Mouse (Mus musculus): ENCODE results near the gene Pbp2. TPM values are rescaled to one million over a fixed set of nuclear protein-coding genes. Genes with fewer than 3 reads are reported as not detected.

Gene Pbp2
- polyA plus RNA-seq, 1 experiment from 2014 or later, result not detected

DNA sequence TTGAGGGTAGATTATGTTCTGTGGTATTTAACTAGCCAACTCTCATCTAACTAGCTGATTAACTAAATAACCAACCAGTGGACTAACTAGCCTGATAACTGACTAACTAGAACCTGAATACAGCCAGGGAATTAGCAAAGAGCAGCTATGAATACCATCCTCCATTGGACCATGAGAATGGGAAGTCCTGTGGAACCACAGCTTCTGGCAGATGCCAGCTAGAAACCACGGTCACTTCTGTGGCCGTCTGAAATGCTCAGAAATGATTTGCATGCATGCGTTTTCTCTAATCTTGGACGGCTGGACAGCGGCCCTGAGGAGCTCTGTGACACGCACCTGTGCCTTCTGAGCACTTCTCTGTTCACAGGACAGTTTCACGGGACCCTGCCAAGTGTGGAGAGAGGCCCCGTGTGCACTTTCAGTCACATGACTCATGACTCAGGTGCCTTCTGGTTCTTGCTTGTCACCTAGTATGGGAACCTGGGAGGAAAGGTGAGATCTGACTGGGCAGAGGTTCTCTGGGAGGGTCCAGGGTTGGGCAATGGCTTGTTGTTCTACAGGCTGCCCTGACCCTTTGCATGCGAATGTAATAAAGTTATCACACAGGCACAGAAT, 14.6 kb upstream of the Pbp2 start:
- H3K4me3 ChIP-seq, result no peak overlapping the region
- WGBS, result 69% methylated on average over 9 of the region's 9 CpGs
- no peaks in the 10 kb centered on the region for H3K9me3 ChIP-seq
- H3K4me2 ChIP-seq, result no peak overlapping the region
- ATAC-seq (ENCODE audit: extremely low read depth, insufficient number of reproducible peaks, low FRiP score, low TSS enrichment), result no peak
- peaks cover 23% of the 10 kb centered on the region for H3K4me1 ChIP-seq
- no peak overlapping the region for H3K27ac ChIP-seq (replicated peaks)
- H3K9ac ChIP-seq, result no peak overlapping the region
- no peaks in the 10 kb centered on the region for H3K36me3 ChIP-seq
- H3K27me3 ChIP-seq (replicated peaks), result no peaks in the 10 kb centered on the region

DNA sequence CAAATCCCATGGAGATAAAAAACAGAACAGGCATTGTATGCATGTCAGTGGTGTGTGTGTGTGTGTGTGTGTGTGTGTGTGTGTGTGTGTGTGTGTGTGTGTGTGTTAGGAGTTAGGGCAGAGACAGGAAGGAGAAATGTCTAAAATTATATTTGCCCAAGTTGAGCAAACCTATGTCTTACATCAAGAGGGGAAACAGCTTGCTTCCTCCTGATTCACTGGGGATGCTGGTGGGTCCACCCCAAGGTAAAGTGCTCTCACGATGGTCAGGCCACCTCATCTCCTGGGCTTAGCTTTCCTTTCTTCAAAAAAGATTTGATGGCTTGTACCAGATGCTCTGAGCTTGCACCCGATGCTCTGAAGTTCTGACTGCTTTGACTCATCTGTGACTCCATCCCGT, 13.9 kb upstream of the Pbp2 start:
- ATAC-seq (ENCODE audit: extremely low read depth, insufficient number of reproducible peaks, low FRiP score, low TSS enrichment), result no peak
- no peaks in the 10 kb centered on the region for H3K27me3 ChIP-seq (replicated peaks)
- no peak overlapping the region for H3K4me2 ChIP-seq
- H3K27ac ChIP-seq (replicated peaks), result no peak overlapping the region
- no peak overlapping the region for H3K9ac ChIP-seq
- no peaks in the 10 kb centered on the region for H3K36me3 ChIP-seq
- H3K4me3 ChIP-seq, result no peak overlapping the region
- WGBS, result 43% methylated on average over 3 of the region's 3 CpGs
- H3K9me3 ChIP-seq, result no peaks in the 10 kb centered on the region
- peaks cover 23% of the 10 kb centered on the region for H3K4me1 ChIP-seq

DNA sequence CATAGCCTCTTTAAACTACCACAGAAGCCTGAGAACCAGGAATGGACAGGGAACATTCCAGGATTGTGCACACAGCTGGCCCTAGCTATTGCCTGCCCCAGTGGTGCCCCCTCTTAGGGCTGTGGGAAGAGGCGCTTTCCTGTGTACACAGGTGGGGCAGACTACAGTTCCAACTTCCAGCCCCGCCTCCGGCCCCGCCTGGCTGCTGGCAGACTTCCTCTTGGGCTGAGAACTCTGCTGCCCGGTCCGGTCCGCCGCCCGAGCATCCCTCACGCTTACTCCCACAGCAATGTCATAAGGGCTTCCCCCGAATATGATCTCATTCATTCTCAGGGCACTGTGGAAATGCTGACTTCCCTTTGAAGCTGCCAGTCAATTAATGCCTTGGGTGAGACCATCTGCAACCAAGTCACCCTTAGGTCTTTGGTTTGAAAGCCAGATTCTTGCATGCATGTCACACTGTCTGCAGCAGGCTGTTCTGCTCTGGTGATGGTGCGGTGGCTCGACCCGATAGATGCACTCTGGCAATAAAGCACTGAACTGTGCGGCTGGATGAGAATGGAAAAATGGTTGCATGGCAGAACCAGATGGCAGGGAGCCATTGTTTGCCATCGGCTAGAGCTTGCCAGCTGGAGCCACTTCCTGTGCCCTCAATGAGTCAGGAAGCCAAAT, 13.2 kb upstream of the Pbp2 start:
- ATAC-seq (ENCODE audit: extremely low read depth, insufficient number of reproducible peaks, low FRiP score, low TSS enrichment), result no peak
- no peaks in the 10 kb centered on the region for H3K9me3 ChIP-seq
- H3K4me3 ChIP-seq, result no peak overlapping the region
- H3K36me3 ChIP-seq, result no peaks in the 10 kb centered on the region
- peak overlapping the region; percentile 30; the same call in 1 of the 2 replicates for H3K4me2 ChIP-seq
- H3K27me3 ChIP-seq (replicated peaks), result no peaks in the 10 kb centered on the region
- peak overlapping the region; percentile 45; the same call in 1 of the 2 replicates for H3K27ac ChIP-seq (replicated peaks)
- 49% methylated on average over 16 of the region's 16 CpGs for WGBS
- H3K4me1 ChIP-seq, result peaks cover 23% of the 10 kb centered on the region
- H3K9ac ChIP-seq, result no peak overlapping the region

DNA sequence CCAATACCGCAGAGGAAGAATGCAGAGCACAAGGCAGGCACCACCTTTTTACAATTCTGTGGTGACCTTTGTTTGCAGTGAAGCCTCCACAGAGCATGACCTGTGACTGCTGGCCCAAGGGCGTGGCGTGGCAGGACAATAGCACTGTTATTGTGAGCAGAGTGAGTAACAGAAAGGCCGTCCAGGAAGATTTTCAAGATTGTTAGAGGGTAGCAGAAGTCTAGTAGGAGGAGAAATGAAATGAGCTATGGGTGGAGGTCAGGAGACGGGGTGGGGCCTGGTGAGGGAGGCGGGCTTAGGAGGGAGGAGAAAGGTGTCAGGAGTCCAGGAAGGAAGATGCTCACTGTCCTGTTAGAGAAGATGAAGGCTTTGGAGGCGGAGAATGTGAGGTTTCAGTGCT, 12.5 kb upstream of the Pbp2 start:
- H3K4me1 ChIP-seq, result peaks cover 23% of the 10 kb centered on the region
- no peak overlapping the region for H3K4me2 ChIP-seq
- no peak overlapping the region for H3K4me3 ChIP-seq
- H3K36me3 ChIP-seq, result no peaks in the 10 kb centered on the region
- WGBS, result 68% methylated on average over 7 of the region's 7 CpGs
- H3K27me3 ChIP-seq (replicated peaks), result no peaks in the 10 kb centered on the region
- no peak overlapping the region for H3K9ac ChIP-seq
- H3K9me3 ChIP-seq, result no peaks in the 10 kb centered on the region
- ATAC-seq (ENCODE audit: extremely low read depth, insufficient number of reproducible peaks, low FRiP score, low TSS enrichment), result no peak
- H3K27ac ChIP-seq (replicated peaks), result peak overlapping the region; percentile 45; the same call in 1 of the 2 replicates

DNA sequence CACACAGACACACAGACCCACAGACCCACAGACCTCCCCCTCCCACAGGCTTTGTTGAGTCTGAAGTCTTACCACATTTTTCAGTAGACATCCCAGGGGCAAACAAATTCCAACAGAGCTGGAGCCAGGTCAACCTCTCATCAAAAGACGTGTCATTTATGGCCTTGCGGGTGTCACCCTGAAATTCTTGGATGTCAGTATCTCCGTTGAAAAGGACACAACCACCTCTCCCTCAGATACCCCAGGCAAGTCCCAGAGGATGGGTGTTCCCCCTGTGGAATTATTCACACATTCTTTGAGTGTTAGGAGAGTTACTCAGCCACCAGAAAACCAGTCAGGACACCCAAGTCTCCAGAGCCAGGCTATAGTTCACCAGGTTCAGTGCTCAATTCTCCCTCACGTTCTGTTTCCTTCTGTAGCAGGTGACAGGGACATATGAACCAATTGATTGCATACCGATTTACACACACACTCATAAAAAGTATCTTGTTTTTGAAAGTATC, 9.3 kb upstream of the Pbp2 start:
- H3K9ac ChIP-seq, result no peak overlapping the region
- no peak overlapping the region for H3K4me2 ChIP-seq
- no peak overlapping the region for H3K27ac ChIP-seq (replicated peaks)
- H3K36me3 ChIP-seq, result no peaks in the 10 kb centered on the region
- H3K4me1 ChIP-seq, result peaks cover 23% of the 10 kb centered on the region
- H3K9me3 ChIP-seq, result no peaks in the 10 kb centered on the region
- 49% methylated on average over 5 of the region's 5 CpGs for WGBS
- H3K27me3 ChIP-seq (replicated peaks), result no peaks in the 10 kb centered on the region
- no peak overlapping the region for H3K4me3 ChIP-seq
- no peak for ATAC-seq (ENCODE audit: extremely low read depth, insufficient number of reproducible peaks, low FRiP score, low TSS enrichment)

DNA sequence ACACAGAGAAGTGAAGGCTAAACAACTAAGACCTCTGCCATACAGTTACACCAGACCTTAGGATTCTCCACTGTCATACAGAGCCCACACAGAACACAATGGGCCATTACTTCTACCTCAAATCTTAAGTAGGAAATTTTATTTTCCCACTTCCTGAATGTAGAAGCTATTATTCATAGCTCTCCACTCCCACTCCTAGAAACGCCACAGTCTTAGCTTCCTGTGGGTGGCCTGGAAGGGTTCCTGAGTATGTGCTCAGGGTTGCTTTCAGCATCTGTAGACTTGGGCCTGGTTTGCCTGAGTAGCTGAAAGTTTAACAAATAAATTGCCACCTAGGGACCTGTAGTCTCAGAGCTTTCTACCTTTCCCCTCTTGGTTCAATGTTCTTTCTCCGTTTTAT, 5.9 kb upstream of the Pbp2 start:
- H3K27me3 ChIP-seq (replicated peaks), result no peaks in the 10 kb centered on the region
- H3K36me3 ChIP-seq, result no peaks in the 10 kb centered on the region
- no peak overlapping the region for H3K27ac ChIP-seq (replicated peaks)
- H3K9ac ChIP-seq, result no peak overlapping the region
- no peaks in the 10 kb centered on the region for H3K9me3 ChIP-seq
- WGBS, result 62% methylated on average over 2 of the region's 2 CpGs
- ATAC-seq (ENCODE audit: extremely low read depth, insufficient number of reproducible peaks, low FRiP score, low TSS enrichment), result no peak
- no peak overlapping the region for H3K4me3 ChIP-seq
- H3K4me1 ChIP-seq, result no peaks in the 10 kb centered on the region
- H3K4me2 ChIP-seq, result no peak overlapping the region

DNA sequence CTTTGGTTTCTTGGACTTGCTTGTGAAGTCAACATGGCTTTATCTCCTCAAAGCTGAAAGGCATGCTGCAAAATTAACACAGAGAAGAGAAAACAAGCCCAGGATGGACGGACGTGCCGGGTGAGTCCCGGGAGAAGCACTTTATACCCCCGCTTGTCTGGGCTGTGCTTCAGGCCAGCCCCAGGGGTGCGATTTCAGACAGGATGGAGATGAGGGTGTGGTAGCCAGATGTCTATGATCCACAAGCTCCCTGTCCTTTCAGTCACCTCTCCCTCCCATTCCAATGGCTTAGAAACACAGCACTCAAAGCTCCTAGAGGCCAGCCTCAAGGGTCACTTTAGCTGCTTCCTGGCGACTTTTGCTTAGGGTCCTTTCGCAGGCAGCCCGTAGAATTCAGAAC, 3.8 kb upstream of the Pbp2 start:
- no peak overlapping the region for H3K27ac ChIP-seq (replicated peaks)
- H3K27me3 ChIP-seq (replicated peaks), result no peaks in the 10 kb centered on the region
- 55% methylated on average over 9 of the region's 9 CpGs for WGBS

DNA sequence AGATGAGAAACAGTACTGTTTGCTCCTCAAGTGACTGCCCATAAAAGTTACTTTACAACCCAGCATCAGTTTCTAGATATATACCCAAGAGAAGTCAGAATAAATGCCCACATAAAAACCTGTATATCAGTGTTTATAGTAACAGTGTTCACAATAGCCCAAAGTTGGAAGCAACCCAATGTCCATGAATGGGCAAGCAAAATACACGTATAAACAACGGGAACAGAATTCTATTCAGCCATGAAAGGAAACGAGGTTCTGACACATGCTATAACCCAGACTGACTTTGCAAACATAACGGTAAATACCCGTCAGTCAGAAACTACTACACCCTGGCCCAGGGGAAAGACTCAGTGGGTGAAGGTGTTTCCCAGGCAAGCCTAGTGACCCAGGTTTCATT, 1.8 kb upstream of the Pbp2 start:
- Histone ChIP-seq H3K27me3 (replicated peaks) (no peaks in the 10 kb centered on the region), H3K4me2 (no peak overlapping the region), H3K9me3 (peaks cover 5% of the 10 kb centered on the region; the same call in 1 of the 2 replicates), H3K9ac (no peak overlapping the region), H3K36me3 (no peaks in the 10 kb centered on the region), H3K27ac (replicated peaks) (no peak overlapping the region), H3K4me1 (no peaks in the 10 kb centered on the region), H3K4me3 (no peak overlapping the region)
- WGBS, result 75% methylated on average over 5 of the region's 5 CpGs
- ATAC-seq (ENCODE audit: extremely low read depth, insufficient number of reproducible peaks, low FRiP score, low TSS enrichment), result no peak

More for the DNA sequence above, 3.8 kb upstream of the Pbp2 start:
- Histone ChIP-seq H3K9me3 (no peaks in the 10 kb centered on the region), H3K4me3 (no peak overlapping the region), H3K36me3 (no peaks in the 10 kb centered on the region), H3K9ac (no peak overlapping the region), H3K4me1 (no peaks in the 10 kb centered on the region), H3K4me2 (no peak overlapping the region)
- ATAC-seq (ENCODE audit: extremely low read depth, insufficient number of reproducible peaks, low FRiP score, low TSS enrichment), result no peak

DNA sequence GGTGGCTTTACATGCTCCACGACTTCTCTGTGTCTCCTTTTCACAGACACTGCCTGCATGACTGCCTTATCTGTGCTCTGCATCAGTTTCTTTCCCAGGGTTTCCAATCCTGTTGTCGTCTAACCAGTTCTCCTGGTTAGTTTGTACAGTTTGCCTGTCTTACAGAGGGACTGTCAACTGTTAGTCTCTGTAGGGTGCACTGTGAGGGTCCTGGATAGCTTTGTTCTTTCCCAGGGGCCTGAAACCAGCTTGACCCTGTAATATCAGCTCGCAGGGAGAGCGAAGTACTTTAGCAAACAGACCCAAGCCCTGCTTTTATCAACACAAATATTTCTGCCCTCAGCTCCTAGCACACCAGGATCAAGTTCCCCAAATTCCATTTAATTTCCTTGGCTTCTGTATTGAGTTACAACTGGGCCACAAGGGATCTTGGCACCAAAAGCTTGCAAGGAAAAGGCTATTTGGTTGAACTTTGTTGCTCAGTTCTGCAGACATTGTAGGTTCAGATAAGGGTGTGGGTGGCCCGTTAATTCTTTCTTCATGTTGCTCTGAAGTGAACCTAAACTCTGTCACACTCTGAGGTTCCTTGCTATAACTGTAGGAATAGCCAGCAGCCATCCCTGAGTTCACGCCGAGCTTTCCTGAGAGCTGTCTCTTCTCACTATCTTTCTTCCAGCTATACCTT, 5.5 kb downstream of the Pbp2 start:
- H3K27ac ChIP-seq (replicated peaks), result no peak overlapping the region
- no peaks in the 10 kb centered on the region for H3K27me3 ChIP-seq (replicated peaks)
- H3K36me3 ChIP-seq, result no peaks in the 10 kb centered on the region
- no peak overlapping the region for H3K4me2 ChIP-seq
- peaks cover 29% of the 10 kb centered on the region for H3K4me1 ChIP-seq
- H3K9ac ChIP-seq, result 0 out of 2 replicates have a peak overlapping the region, but pooled peaks have one; percentile 5
- 36% methylated on average over 7 of the region's 7 CpGs for WGBS
- ATAC-seq (ENCODE audit: extremely low read depth, insufficient number of reproducible peaks, low FRiP score, low TSS enrichment), result no peak
- no peak overlapping the region for H3K4me3 ChIP-seq
- H3K9me3 ChIP-seq, result peaks cover 5% of the 10 kb centered on the region; the same call in 1 of the 2 replicates

DNA sequence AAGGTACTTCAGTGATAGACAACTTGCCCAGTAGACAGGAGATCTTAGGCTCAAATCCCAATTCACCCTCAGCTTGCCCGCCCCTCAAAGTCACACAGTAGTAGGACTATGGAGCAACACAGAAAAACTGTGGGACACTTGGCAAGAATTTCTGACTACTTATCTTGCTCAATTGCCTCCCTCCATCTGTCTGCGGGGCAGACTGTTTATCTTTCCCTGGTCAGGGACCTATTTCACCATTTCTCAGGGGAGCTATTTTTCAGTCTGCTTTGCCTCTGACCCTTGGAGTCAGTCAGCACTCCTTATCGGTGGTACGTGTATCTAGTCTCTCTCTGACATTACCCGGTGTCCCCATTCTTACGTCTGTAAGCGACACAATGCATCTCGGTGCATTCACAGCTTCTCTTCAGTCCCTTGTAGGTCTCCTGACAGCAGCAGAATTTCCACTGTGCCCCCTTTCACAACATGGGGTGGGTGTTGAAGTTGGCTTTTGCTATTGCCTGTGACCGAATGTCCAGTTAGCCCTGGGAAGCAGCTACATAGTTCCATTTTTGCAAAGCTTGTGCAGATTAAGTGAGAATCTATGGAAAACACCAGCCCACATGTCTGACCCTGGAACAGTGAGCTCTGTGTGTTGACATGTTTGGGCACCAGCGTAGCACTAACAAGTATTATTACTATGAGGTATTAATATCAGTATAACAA, 7.6 kb downstream of the Pbp2 start:
- 42% methylated on average over 10 of the region's 10 CpGs for WGBS
- Histone ChIP-seq H3K36me3 (no peaks in the 10 kb centered on the region), H3K27ac (replicated peaks) (no peak overlapping the region), H3K9ac (no peak overlapping the region), H3K27me3 (replicated peaks) (peaks cover 2% of the 10 kb centered on the region; the same call in 1 of the 2 replicates), H3K4me2 (no peak overlapping the region), H3K9me3 (no peaks in the 10 kb centered on the region), H3K4me3 (no peak overlapping the region), H3K4me1 (peaks cover 31% of the 10 kb centered on the region)
- no peak for ATAC-seq (ENCODE audit: extremely low read depth, insufficient number of reproducible peaks, low FRiP score, low TSS enrichment)

DNA sequence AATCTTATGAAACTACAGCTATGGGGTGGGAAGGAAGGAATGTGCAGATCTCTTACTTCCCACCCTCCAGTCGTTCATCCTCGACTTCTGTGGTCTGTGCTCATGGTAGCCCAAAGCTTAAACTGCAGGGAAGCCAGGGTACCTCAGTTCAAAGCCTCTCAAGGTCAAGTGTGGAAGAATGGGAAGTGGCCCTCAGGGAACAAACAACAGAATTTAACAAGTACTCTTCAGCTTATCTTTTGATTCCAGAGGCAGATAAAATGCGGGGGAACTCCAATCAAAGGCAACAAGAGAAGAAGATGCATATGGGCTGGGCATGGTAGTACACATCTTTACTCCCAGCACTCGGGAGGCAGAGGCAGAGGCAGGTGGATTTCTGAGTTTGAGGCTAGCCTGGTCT, 9.7 kb downstream of the Pbp2 start:
- Histone ChIP-seq H3K9me3 (no peaks in the 10 kb centered on the region), H3K36me3 (no peaks in the 10 kb centered on the region), H3K27me3 (replicated peaks) (peaks cover 5% of the 10 kb centered on the region; the same call in 1 of the 2 replicates), H3K4me2 (no peak overlapping the region), H3K27ac (replicated peaks) (no peak overlapping the region), H3K4me3 (no peak overlapping the region), H3K4me1 (peaks cover 31% of the 10 kb centered on the region), H3K9ac (no peak overlapping the region)
- no peak for ATAC-seq (ENCODE audit: extremely low read depth, insufficient number of reproducible peaks, low FRiP score, low TSS enrichment)
- WGBS, result 80% methylated on average over 4 of the region's 4 CpGs

Measured in heart, embryonic 13.5 days (tissue).